Mouse (Mus musculus) hematopoietic stem cell, adult 5-6 weeks (primary cell): ENCODE data around the gene Nox1. TPM values are rescaled to one million over a fixed set of nuclear protein-coding genes. Genes with fewer than 3 reads are reported as not detected.

Experiments used
- ATAC-seq, 2 experiments: fragments of 125-278 bp in 1 of 2; replicated peaks in 1 of 2; 2 replicates each; pipeline ENCODE4 v1.8.0; 2016 to 2017; ENCODE audit warnings: inconsistent platforms in 2 of 2, mild to moderate bottlenecking in 2 of 2, moderate number of reproducible peaks in 2 of 2, low read depth in 1 of 2, moderate TSS enrichment in 1 of 2; ENCODE audit not compliant: low FRiP score in 2 of 2, poor library complexity in 2 of 2, severe bottlenecking in 2 of 2, insufficient read depth in 1 of 2, low TSS enrichment in 1 of 2
- total RNA-seq: library from RNA; stranded (forward); fragments of 172-1452, 232-1000 nt; gene quantifications from 2 replicates; pipeline ENCODE4 v1.2.3, GENCODE M21; 2017

Gene Nox1
- total RNA-seq, 1 experiment from 2014 or later: 0.60 TPM

GRCm38 (mm10) chrX:134141986-134142385 is 79.8 kb downstream of the Nox1 start:
- no peak for ATAC-seq

GRCm38 (mm10) chrX:134141551-134141950 is 80.2 kb downstream of the Nox1 start:
- no peak for ATAC-seq

- no peak for ATAC-seq
Observed at GRCm38 (mm10) chrX:134140024-134140423, 81.7 kb downstream of the Nox1 start.

GRCm38 (mm10) chrX:134133821-134134220 is 87.9 kb downstream of the Nox1 start:
- ATAC-seq: no peak

GRCm38 (mm10) chrX:134132295-134132694 is 89.5 kb downstream of the Nox1 start:
- no peak for ATAC-seq

- ATAC-seq: no peak
Observed at GRCm38 (mm10) chrX:134128549-134128948, 93.2 kb downstream of the Nox1 start.

GRCm38 (mm10) chrX:134116417-134116816 is 105.3 kb downstream of the Nox1 start:
- ATAC-seq: peak; percentile 95 to 97

GRCm38 (mm10) chrX:134111767-134112166 is 110.0 kb downstream of the Nox1 start:
- ATAC-seq: no peak

GRCm38 (mm10) chrX:134102641-134103040 is 119.1 kb downstream of the Nox1 start:
- no peak for ATAC-seq

- no peak for ATAC-seq
Observed at GRCm38 (mm10) chrX:134085453-134085852, 136.3 kb downstream of the Nox1 start.

GRCm38 (mm10) chrX:134059764-134060163 is 162.0 kb downstream of the Nox1 start:
- no peak for ATAC-seq

GRCm38 (mm10) chrX:134058987-134059712 is 162.6 kb downstream of the Nox1 start, which contains the start of gene Cstf2:
Gene Cstf2 (plus strand): TSS chrX:134059187.
- peak; percentile 88 to 94 for ATAC-seq

GRCm38 (mm10) chrX:134058040-134058875 is 163.5 kb downstream of the Nox1 start:
- ATAC-seq: no peak

- no peak for ATAC-seq
Observed at GRCm38 (mm10) chrX:134056897-134057296, 164.9 kb downstream of the Nox1 start.

- no peak for ATAC-seq
Observed at GRCm38 (mm10) chrX:134048994-134049393, 172.8 kb downstream of the Nox1 start.
